Mouse (Mus musculus) erythroblast, embryonic 14.5 days (primary cell): Measurements from ENCODE around the gene Leng9. TPM values are rescaled to one million over a fixed set of nuclear protein-coding genes. Genes with fewer than 3 reads are reported as not detected.

Source experiments
- H3K27me3 ChIP-seq: 2 replicates; pipeline ENCODE4 v1.6.1; 2012; ENCODE audit warnings: inconsistent platforms; ENCODE audit not compliant: control insufficient read depth
- H3K36me3 ChIP-seq: 2 replicates; pipeline ENCODE4 v1.6.1; 2012; ENCODE audit warnings: mild to moderate bottlenecking, inconsistent platforms; ENCODE audit not compliant: control insufficient read depth
- H3K4me1 ChIP-seq: 2 replicates; pipeline ENCODE4 v1.6.1; 2012; ENCODE audit warnings: inconsistent platforms; ENCODE audit not compliant: control insufficient read depth
- H3K4me3 ChIP-seq: replicated peaks from 2 replicates; pipeline ENCODE3; 2012; ENCODE audit warnings: moderate library complexity, mild to moderate bottlenecking, inconsistent platforms
- H3K9me3 ChIP-seq: 2 replicates; pipeline ENCODE4 v1.6.1; 2012; ENCODE audit warnings: low read length, inconsistent platforms, mixed read lengths; ENCODE audit not compliant: control insufficient read depth
- GATA1 ChIP-seq: IDR thresholded peaks from 2 replicates; pipeline ENCODE4 v1.6.1; 2012; ENCODE audit warnings: low read length, inconsistent platforms, mixed read lengths
- TAL1 ChIP-seq: IDR thresholded peaks from 3 replicates; pipeline ENCODE4 v1.6.1; 2012; ENCODE audit warnings: low read length, inconsistent platforms, mixed read lengths
- polyA plus RNA-seq: library from polyadenylated mRNA; stranded (reverse); fragments of >175 nt; gene quantifications from 2 replicates; pipeline ENCODE4 v1.2.3, GENCODE M21; 2012

The Leng9 gene
- polyA plus RNA-seq, 1 experiment, result 0.07 TPM

- peaks cover 27% of the 10 kb centered on the region for H3K4me1 ChIP-seq
- TF ChIP-seq GATA1 (no peak), TAL1 (no peak)
- peaks cover 6% of the 10 kb centered on the region for H3K27me3 ChIP-seq
- no peaks in the 10 kb centered on the region for H3K36me3 ChIP-seq
- H3K4me3 ChIP-seq, result no peak overlapping the region
- no peaks in the 10 kb centered on the region for H3K9me3 ChIP-seq
These were observed 4.2 kb upstream of the Leng9 start for GRCm38 (mm10) chr7:4154356-4154755.

DNA sequence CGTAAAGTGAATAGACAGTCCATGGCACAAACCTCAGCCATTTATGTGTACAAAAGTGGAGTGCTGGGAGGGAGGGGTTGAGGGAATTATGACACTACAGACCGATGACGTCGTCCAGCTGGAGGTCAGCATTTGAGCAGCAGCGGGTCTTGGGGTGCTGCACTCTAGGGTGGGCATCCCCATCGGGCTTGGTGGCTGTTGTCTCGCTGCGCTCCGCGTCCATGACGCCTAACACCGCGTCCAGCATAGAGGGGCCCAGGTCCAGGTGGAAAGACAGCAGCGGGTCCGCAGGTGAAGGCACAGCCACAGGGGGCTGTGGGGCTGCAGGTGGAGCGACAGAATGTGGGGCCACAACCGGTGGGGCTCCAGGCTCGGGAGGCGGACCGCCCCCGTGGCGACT lies 1.1 kb upstream of the Leng9 start:
- H3K4me1 ChIP-seq, result peaks cover 58% of the 10 kb centered on the region
- peak overlapping the region; percentile 86 for H3K4me3 ChIP-seq

GRCm38 (mm10) chr7:4150811-4151221 lies 642 bp upstream of the Leng9 start:
- H3K36me3 ChIP-seq, result peaks cover 29% of the 10 kb centered on the region
- peaks cover 62% of the 10 kb centered on the region for H3K4me1 ChIP-seq
- no peaks in the 10 kb centered on the region for H3K9me3 ChIP-seq
- TF ChIP-seq TAL1 (no peak), GATA1 (no peak)
- H3K4me3 ChIP-seq, result peak overlapping the region; percentile 86
- peaks cover 6% of the 10 kb centered on the region for H3K27me3 ChIP-seq

More for the DNA sequence above, 1.1 kb upstream of the Leng9 start:
- Histone ChIP-seq H3K27me3 (peaks cover 6% of the 10 kb centered on the region), H3K9me3 (no peaks in the 10 kb centered on the region), H3K36me3 (peaks cover 25% of the 10 kb centered on the region)
- TF ChIP-seq GATA1 (no peak), TAL1 (no peak)

DNA sequence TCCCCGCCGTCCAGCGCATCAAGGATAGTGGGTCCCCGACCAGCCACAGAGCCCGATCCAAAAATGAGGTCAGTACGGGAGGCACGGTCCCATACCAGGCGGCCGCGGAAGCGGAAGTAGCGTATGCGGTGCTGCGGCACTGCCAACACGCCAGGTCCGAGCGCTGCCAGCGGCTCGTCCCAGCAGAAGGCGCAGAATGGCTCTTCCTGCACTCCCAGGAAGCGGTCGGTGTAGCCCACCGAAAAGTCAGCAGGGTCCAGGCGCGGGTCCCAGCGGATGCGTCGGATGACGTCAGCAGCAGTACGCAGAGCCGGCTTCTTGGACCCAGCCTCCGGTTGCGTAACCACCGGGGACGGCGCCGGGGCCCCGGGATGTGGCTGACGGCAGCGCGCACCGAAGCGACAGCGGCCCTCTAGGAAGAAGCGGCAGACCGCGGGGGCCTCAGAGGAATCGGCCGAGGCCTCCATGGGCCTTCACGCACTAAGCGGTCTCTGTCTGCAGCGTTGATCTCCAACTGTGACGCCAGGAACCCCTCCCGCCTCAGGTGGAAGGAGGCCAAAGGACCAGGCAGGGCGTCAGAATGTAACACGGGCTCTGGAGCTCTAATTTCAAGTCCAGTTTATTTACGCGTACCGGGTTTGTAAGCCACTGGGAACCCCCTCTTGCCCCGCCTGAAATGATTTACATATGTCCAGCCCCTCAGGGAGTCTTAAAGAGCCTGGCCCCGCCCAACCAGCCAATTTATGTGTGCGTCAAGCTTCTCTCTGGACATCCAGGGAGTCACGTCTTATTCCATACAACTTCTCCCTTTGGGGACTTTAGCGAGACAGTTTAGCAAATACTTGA lies 742 bp downstream of the Leng9 start:
- Histone ChIP-seq H3K27me3 (peaks cover 6% of the 10 kb centered on the region), H3K4me3 (peak overlapping the region; percentile 86), H3K9me3 (no peaks in the 10 kb centered on the region), H3K4me1 (peaks cover 66% of the 10 kb centered on the region), H3K36me3 (peaks cover 43% of the 10 kb centered on the region)
- TF ChIP-seq TAL1, result no peak
- no peak for TF ChIP-seq GATA1

DNA sequence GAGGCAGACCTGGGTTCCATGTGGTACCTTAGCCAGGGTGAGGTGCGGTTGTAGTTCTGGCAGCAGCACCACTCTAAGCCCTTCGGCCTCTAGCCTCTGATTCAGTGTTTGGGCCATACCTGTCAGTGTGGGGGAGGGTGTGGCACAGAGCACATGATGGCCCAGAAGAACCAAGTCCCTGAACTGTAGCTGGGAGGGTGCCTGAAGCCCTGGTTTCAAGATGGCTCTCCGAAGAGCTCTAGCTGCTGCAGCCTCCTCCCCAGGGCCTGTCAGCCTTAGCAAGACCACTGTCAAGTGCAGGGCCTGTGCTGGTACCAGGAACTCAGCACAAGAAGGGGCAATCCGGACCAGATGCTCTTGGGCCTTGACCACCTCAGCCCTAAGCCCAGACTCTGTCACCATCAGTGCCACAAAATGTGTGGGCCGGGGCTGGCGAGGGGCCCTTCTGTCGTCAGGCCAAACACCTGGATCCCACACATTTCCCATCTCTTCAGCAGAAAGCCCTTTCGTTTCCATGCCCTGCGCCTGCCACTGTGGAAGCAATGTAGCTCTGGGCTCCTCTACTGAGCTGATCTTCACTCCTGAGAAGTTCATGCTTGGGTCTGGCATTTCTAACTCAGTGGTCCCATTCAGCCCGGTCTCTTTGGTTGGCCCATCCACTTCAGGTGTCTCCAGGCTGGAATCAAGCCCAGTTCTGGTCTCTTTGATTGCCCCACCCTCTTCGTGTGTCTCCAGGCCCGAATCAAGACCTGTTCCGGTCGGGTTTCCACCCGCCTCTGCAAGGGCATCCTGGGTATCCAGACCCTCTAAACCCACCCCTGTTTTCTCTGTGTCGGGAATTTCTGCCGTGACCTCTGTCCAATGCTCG lies 1.6 kb downstream of the Leng9 start:
- H3K27me3 ChIP-seq, result peaks cover 6% of the 10 kb centered on the region
- TF ChIP-seq TAL1 (no peak), GATA1 (no peak)
- peak overlapping the region; percentile 86 for H3K4me3 ChIP-seq
- H3K36me3 ChIP-seq, result peaks cover 52% of the 10 kb centered on the region
- H3K9me3 ChIP-seq, result no peaks in the 10 kb centered on the region
- H3K4me1 ChIP-seq, result peaks cover 63% of the 10 kb centered on the region

GRCm38 (mm10) chr7:4147836-4148235 lies 2.3 kb downstream of the Leng9 start:
- no peak for TF ChIP-seq GATA1
- TF ChIP-seq TAL1, result no peak
- Histone ChIP-seq H3K36me3 (peaks cover 59% of the 10 kb centered on the region), H3K4me1 (peaks cover 62% of the 10 kb centered on the region), H3K9me3 (no peaks in the 10 kb centered on the region), H3K27me3 (peaks cover 6% of the 10 kb centered on the region), H3K4me3 (no peak overlapping the region)

GRCm38 (mm10) chr7:4147371-4147770 lies 2.8 kb downstream of the Leng9 start:
- H3K27me3 ChIP-seq, result peaks cover 6% of the 10 kb centered on the region
- peaks cover 64% of the 10 kb centered on the region for H3K36me3 ChIP-seq
- H3K4me1 ChIP-seq, result peaks cover 62% of the 10 kb centered on the region
- H3K4me3 ChIP-seq, result no peak overlapping the region
- H3K9me3 ChIP-seq, result no peaks in the 10 kb centered on the region
- TF ChIP-seq GATA1, result no peak
- no peak for TF ChIP-seq TAL1

DNA sequence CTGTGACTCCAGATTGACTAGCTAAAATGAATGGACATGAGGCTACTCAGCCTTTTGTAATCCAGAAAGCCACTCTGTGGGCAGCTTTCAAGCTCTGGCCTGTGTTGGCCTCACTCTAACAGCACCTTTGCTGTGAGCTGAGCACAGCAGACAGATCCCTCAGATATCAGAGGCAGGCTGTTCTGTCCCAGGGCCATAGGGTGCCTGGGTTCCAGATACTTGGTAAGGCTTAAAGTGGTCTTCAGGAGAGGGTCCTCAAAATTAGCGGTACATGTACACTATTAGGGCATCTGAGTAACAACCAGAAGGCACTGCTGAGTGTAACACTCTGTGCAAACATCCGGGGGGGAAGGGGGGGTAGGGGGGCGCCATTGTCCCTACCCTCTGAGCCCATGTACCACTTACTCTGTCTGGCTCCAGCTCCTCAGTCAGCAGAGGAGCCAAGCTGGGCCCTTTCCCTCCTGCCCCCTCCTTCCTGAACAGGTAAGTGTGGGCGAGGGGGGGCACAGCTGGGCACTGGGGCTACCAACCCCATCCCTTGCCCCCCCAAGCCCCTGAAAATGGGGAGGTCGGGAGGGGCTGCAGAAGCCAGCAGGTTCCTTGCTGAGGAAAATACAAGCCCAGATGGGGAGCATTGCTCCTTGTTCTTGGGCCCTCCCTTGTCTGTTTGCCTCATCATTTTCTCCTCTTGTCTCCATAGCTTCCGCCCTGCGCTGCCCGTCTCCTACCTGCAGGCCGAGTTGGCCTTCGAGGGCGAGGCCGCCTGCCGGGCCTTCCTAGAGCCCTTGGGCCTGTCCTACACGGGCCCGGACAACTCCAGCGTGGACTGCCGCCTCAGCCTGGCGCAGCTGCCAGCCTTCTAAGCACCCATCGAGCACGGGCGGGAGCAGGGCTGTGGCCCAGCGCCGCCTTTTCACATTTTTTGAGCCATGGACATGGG lies 3.7 kb downstream of the Leng9 start:
- Histone ChIP-seq H3K4me3 (no peak overlapping the region), H3K4me1 (peaks cover 61% of the 10 kb centered on the region), H3K9me3 (no peaks in the 10 kb centered on the region), H3K27me3 (peaks cover 5% of the 10 kb centered on the region), H3K36me3 (peaks cover 72% of the 10 kb centered on the region)
- TF ChIP-seq GATA1 (no peak), TAL1 (no peak)
